Mouse (Mus musculus) liver, embryonic 13.5 days (tissue): ENCODE measurements around the gene Agap2. TPM values are rescaled to one million over a fixed set of nuclear protein-coding genes. Genes with fewer than 3 reads are reported as not detected.
"Not testable (repeated sequence)": the region's sequence is repeated elsewhere in the genome, so short reads cannot be mapped to it uniquely, and the experiment has no call there.

Experiments used
- ATAC-seq: fragments of 200-750 bp; cut with Nextera tagmentation; 2 replicates; pipeline ENCODE4 v1.8.0; 2017; ENCODE audit warnings: low read depth, mild to moderate bottlenecking, moderate number of reproducible peaks, moderate library complexity
- DNase-seq: peaks from one replicate; pipeline ENCODE4 v3.0.0; 2022
- H3K27ac ChIP-seq: fragments of 300-500 bp; sonication (generic); 2 replicates; pipeline ENCODE4 v1.5.1; 2015; ENCODE audit warnings: moderate library complexity, mild to moderate bottlenecking, inconsistent platforms
- H3K27me3 ChIP-seq: fragments of 300-500 bp; sonication (generic); 2 replicates; pipeline ENCODE4 v1.6.1; 2015; ENCODE audit warnings: mild to moderate bottlenecking, inconsistent platforms
- H3K36me3 ChIP-seq: fragments of 300-500 bp; sonication (generic); 2 replicates; pipeline ENCODE4 v1.6.1; 2015; ENCODE audit warnings: mild to moderate bottlenecking, inconsistent platforms
- H3K4me1 ChIP-seq: fragments of 300-500 bp; sonication (generic); replicated peaks from 2 replicates; pipeline ENCODE4 v1.6.1; 2015; ENCODE audit warnings: inconsistent platforms
- H3K4me2 ChIP-seq: fragments of 300-500 bp; sonication (generic); 2 replicates; pipeline ENCODE4 v1.6.1; 2015; ENCODE audit warnings: inconsistent platforms, mild to moderate bottlenecking, moderate library complexity
- H3K4me3 ChIP-seq: fragments of 300-500 bp; sonication (generic); replicated peaks from 2 replicates; pipeline ENCODE4 v1.5.1; 2015; ENCODE audit warnings: mild to moderate bottlenecking, inconsistent platforms
- H3K9ac ChIP-seq: fragments of 300-500 bp; sonication (generic); 2 replicates; pipeline ENCODE4 v1.6.1; 2015; ENCODE audit warnings: mild to moderate bottlenecking, inconsistent platforms
- H3K9me3 ChIP-seq: fragments of 300-500 bp; sonication (generic); replicated peaks from 2 replicates; pipeline ENCODE4 v1.6.1; 2016; ENCODE audit warnings: inconsistent platforms
- WGBS: fragments of 180-500 bp; shearing (Covaris S2); methylation state at CpG from one replicate; pipeline ENCODE4 v1.1.7; 2015; ENCODE audit not compliant: insufficient replicate concordance; 5-methylcytosine and 5-hydroxymethylcytosine counted together
- polyA plus RNA-seq: library from polyadenylated mRNA; unstranded; fragments of >200 nt; fragmentation: Nextera tagmentation; extraction: Ambion mirVana; gene quantifications from 2 replicates; pipeline ENCODE4 v1.2.1, GENCODE M21; 2015

Agap2 gene
- polyA plus RNA-seq, 1 experiment from 2014 or later = 0.41 TPM

GRCm38 (mm10) chr10:127069281-127070189 is 5.5 kb upstream of the Agap2 start:
- peak overlapping the region; percentile 77 for H3K27ac ChIP-seq
- H3K27me3 ChIP-seq = no peaks in the 10 kb centered on the region
- H3K9me3 ChIP-seq = no peaks in the 10 kb centered on the region
- peaks cover 37% of the 10 kb centered on the region for H3K36me3 ChIP-seq
- H3K9ac ChIP-seq = peak overlapping the region; percentile 79
- peaks cover 65% of the 10 kb centered on the region for H3K4me1 ChIP-seq
- peak overlapping the region; percentile 73 for H3K4me3 ChIP-seq
- ATAC-seq (peak; percentile 24), DNase-seq (no peak)
- 6% methylated on average over 30 of the region's 30 CpGs for WGBS
- H3K4me2 ChIP-seq = peak overlapping the region; percentile 89

GRCm38 (mm10) chr10:127070190-127071121 is 4.6 kb upstream of the Agap2 start, which contains the start of gene Tspan31:
Gene Tspan31 (minus strand): TSS chr10:127070264.
- no peaks in the 10 kb centered on the region for H3K9me3 ChIP-seq
- peak within 1 kb of the TSS; percentile 77 for H3K27ac ChIP-seq
- peaks cover 28% of the 10 kb centered on the region for H3K36me3 ChIP-seq
- ATAC-seq (peak; percentile 87), DNase-seq (peak; percentile 87)
- peak within 1 kb of the TSS; percentile 89 for H3K4me2 ChIP-seq
- 1% methylated on average over 36 of the region's 36 CpGs for WGBS
- H3K9ac ChIP-seq = peak within 1 kb of the TSS; percentile 79
- peak within 1 kb of the TSS; percentile 73 for H3K4me3 ChIP-seq
- H3K27me3 ChIP-seq = 0 out of 2 replicates have a peak, but pooled peaks cover 5% of the 10 kb centered on the region
- H3K4me1 ChIP-seq = peaks cover 63% of the 10 kb centered on the region

- Histone ChIP-seq H3K27me3 (peaks cover 13% of the 10 kb centered on the region), H3K4me1 (peaks cover 63% of the 10 kb centered on the region), H3K9ac (peak overlapping the region; percentile 76), H3K9me3 (no peaks in the 10 kb centered on the region), H3K4me3 (peak overlapping the region; percentile 73), H3K36me3 (peaks cover 21% of the 10 kb centered on the region), H3K27ac (no peak overlapping the region), H3K4me2 (peak overlapping the region; percentile 89)
- DNase-seq = no peak
- 50% methylated on average over 9 of the region's 9 CpGs for WGBS
- ATAC-seq = no peak
These were observed 3.9 kb upstream of the Agap2 start for GRCm38 (mm10) chr10:127071203-127071602.

- peaks cover 64% of the 10 kb centered on the region for H3K4me1 ChIP-seq
- not testable (repeated sequence) for H3K9me3 ChIP-seq, H3K27ac ChIP-seq, H3K4me3 ChIP-seq, ATAC-seq, H3K36me3 ChIP-seq, H3K9ac ChIP-seq, DNase-seq, H3K4me2 ChIP-seq
- peaks cover 21% of the 10 kb centered on the region for H3K27me3 ChIP-seq
- WGBS = 71% methylated on average over 4 of the region's 4 CpGs
These were observed 2.8 kb upstream of the Agap2 start for GRCm38 (mm10) chr10:127072270-127072669.

GRCm38 (mm10) chr10:127072969-127073368 is 2.1 kb upstream of the Agap2 start:
- Histone ChIP-seq H3K27me3 (peaks cover 28% of the 10 kb centered on the region), H3K4me1 (peaks cover 63% of the 10 kb centered on the region)
- WGBS = 61% methylated on average over 2 of the region's 2 CpGs
- H3K9ac ChIP-seq, H3K4me3 ChIP-seq, H3K4me2 ChIP-seq, DNase-seq, ATAC-seq, H3K36me3 ChIP-seq, H3K9me3 ChIP-seq, H3K27ac ChIP-seq: not testable (repeated sequence)

GRCm38 (mm10) chr10:127073981-127074380 is 1.1 kb upstream of the Agap2 start:
- Histone ChIP-seq H3K27me3 (peaks cover 38% of the 10 kb centered on the region), H3K9me3 (no peaks in the 10 kb centered on the region), H3K27ac (no peak overlapping the region), H3K4me2 (no peak overlapping the region), H3K36me3 (no peaks in the 10 kb centered on the region), H3K4me3 (no peak overlapping the region), H3K4me1 (peaks cover 63% of the 10 kb centered on the region), H3K9ac (no peak overlapping the region)
- ATAC-seq (no peak), DNase-seq (no peak)
- 88% methylated on average over 1 of the region's 1 CpGs for WGBS

GRCm38 (mm10) chr10:127075651-127076050 is 567 bp downstream of the Agap2 start:
- ATAC-seq (no peak), DNase-seq (no peak)
- Histone ChIP-seq H3K27me3 (peaks cover 55% of the 10 kb centered on the region), H3K4me1 (peaks cover 67% of the 10 kb centered on the region), H3K9ac (peak overlapping the region; percentile 40; the same call in 1 of the 2 replicates), H3K9me3 (no peaks in the 10 kb centered on the region), H3K36me3 (no peaks in the 10 kb centered on the region; the same call in 1 of the 2 replicates), H3K4me2 (peak overlapping the region; percentile 52), H3K27ac (no peak overlapping the region), H3K4me3 (peak overlapping the region; percentile 21)
- WGBS = 15% methylated on average over 8 of the region's 8 CpGs

GRCm38 (mm10) chr10:127076082-127076481 is 998 bp downstream of the Agap2 start:
- no peak overlapping the region for H3K27ac ChIP-seq
- H3K4me3 ChIP-seq = peak overlapping the region; percentile 21
- peak overlapping the region; percentile 52 for H3K4me2 ChIP-seq
- ATAC-seq = peak; percentile 5; the same call in 1 of the 2 replicates
- H3K9me3 ChIP-seq = no peaks in the 10 kb centered on the region
- peak overlapping the region; percentile 40; the same call in 1 of the 2 replicates for H3K9ac ChIP-seq
- WGBS = 24% methylated on average over 4 of the region's 4 CpGs
- H3K27me3 ChIP-seq = peaks cover 59% of the 10 kb centered on the region
- no peak for DNase-seq
- H3K36me3 ChIP-seq = no peaks in the 10 kb centered on the region; the same call in 1 of the 2 replicates
- peaks cover 67% of the 10 kb centered on the region for H3K4me1 ChIP-seq

GRCm38 (mm10) chr10:127077515-127077914 is 2.4 kb downstream of the Agap2 start:
- Histone ChIP-seq H3K4me2 (no peak overlapping the region), H3K4me3 (no peak overlapping the region), H3K9ac (no peak overlapping the region), H3K9me3 (no peaks in the 10 kb centered on the region), H3K27me3 (peaks cover 73% of the 10 kb centered on the region), H3K27ac (no peak overlapping the region), H3K4me1 (peaks cover 76% of the 10 kb centered on the region), H3K36me3 (no peaks in the 10 kb centered on the region; the same call in 1 of the 2 replicates)
- no peak for ATAC-seq
- 53% methylated on average over 10 of the region's 10 CpGs for WGBS
- no peak for DNase-seq

GRCm38 (mm10) chr10:127078001-127078676 is 3.1 kb downstream of the Agap2 start:
- Histone ChIP-seq H3K4me1 (peaks cover 79% of the 10 kb centered on the region), H3K4me2 (peak overlapping the region; percentile 70; the same call in 1 of the 2 replicates)
- 38% methylated on average over 12 of the region's 12 CpGs for WGBS

More at GRCm38 (mm10) chr10:127078001-127078676, 3.1 kb downstream of the Agap2 start:
- Histone ChIP-seq H3K27me3 (peaks cover 80% of the 10 kb centered on the region), H3K9me3 (no peaks in the 10 kb centered on the region), H3K36me3 (no peaks in the 10 kb centered on the region; the same call in 1 of the 2 replicates), H3K9ac (no peak overlapping the region), H3K4me3 (no peak overlapping the region), H3K27ac (no peak overlapping the region)
- ATAC-seq (no peak), DNase-seq (no peak)
